Mouse (Mus musculus): ENCODE results near the gene Arap1.

Gene Arap1

DNA sequence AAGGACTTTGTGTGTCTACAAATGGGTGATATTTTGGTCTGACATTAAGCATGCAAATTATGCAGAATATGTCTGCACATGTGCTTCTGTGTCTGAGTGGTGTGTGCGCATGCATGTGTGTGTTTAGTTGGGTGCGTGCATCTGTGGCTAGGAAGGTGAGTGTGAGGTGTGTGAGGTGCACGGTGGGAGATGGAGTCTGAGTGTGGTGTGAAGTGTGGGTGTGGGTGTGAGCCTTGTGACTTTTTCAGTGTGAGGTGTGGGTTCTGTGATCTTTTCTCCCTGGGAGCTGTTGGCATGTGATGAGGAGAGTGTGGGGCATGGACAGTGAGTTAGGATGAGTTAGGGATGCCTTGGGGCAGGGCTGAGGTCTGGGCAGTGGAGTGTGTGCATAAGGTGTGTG, 105.4 kb downstream of the Arap1 start:
- no peak for DNase-seq

DNA sequence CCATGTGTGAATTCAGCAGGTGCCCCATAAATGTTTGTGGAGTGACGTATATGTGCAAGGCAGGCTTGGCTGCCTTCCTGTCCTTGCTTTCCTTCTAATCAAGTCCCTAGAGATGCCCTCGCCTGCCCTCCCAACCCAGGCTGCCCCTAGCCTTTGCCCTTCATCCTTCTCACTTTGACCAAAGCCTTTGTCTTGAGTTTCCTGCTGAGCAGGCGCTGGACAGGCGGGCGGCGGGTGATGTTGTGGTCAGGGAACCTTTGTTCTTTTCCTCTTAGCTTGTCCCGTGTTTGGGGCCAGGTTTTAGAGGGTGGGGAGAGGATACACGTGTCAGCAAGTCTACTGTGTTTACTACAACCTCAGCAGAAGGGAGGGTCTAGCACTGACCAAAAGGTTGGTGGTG, 105.9 kb downstream of the Arap1 start:
- DNase-seq: no peak

DNA sequence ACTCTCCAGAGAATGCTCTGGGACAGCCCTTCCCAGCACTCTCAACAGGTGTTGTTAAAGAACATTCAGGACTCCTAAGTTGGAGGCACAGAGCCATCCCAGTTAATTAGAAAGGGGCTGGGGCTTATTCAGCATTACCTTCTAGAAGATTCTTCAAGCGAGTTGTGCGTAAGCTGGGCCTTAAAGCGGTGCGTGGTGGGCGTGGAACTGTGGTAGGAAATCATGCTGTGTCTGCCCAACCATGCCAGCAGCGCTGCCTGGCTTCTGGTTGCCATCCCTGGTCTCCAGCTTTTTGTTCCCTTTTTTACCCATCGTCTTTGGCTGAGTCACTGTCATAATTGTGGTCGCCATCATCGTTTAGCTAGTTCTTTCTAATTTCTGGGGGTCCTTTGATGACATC, 106.6 kb downstream of the Arap1 start:
- DNase-seq: no peak

DNA sequence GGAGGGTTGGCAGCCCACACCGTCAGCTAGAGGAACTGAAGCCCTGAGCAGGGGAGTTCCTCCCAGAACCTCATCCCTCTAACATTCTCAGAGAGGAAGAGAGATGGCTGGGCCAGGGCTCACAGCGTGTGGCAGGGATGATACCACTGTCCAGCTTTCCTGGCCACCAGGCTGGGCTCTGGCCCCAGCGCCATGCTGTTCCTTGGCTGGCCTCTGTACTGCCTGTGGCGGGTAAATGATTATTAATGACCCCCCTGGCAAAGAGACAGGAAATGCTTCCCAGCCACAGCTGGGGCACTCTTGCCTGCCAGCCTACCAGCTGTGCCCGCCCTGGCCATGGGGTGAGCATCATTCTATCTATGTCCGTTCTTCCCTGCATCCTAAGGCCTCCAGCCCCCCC, 107.3 kb downstream of the Arap1 start:
- DNase-seq: no peak

DNA sequence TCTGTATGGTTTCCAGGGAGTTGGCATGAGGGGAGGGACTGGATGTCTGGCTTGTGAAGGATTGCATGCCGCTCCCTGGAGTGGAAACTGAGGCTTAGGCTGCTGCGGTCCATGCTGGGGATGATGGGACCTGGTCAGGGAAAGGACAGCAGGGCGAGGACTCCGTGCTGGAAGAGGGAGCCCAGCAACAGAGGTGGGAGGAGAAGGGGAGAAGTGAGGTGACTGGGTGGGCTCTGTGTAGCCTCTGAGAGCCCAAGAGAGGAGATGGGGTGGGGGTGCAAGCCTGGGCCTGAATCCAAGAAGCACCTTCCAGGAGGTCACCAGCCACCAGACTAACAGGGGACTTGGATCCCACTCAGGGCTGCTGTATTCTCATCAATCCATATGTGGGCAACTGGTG, 108.5 kb downstream of the Arap1 start:
- DNase-seq: no peak

DNA sequence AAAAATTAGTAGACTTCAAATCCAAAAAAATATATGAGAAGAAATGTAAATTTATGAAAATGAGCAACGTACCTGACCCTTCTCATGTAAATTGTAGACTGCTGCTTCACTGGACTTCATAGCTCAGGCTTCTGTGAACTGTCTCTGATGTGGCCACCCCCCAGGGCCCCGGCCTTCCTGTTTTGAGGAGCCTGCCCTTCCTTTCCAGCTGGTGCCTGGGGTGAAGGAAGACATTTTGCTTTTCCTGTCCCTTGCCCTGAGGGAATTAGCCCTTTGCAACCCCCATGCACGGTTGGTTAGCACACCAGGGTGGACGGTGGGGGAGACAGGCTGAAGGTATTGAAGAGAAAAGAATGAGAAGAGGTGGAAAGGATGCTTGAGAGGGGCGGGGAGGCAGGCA, 108.9 kb downstream of the Arap1 start:
- peak in 1 of 2 experiments; percentile 38 for DNase-seq

DNA sequence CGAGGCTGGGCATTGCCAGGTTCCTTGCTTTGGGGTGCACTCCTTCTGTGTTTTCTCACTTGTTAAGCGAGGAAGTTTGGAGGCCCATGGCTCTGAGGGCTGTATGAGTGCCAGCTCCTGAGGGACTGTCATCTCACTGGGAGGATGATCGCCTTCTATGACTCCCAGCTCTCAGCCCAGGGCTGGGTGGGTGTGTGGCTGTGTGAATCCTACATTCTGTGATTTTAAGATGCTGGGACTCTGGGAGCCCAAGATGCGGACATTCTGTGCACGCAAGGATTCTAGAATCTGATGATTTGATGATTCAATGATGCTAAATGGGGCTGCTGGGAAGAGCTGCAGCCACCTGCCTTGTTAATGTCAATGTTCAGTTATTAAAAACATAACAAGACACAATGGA, 109.4 kb downstream of the Arap1 start:
- DNase-seq: no peak

DNA sequence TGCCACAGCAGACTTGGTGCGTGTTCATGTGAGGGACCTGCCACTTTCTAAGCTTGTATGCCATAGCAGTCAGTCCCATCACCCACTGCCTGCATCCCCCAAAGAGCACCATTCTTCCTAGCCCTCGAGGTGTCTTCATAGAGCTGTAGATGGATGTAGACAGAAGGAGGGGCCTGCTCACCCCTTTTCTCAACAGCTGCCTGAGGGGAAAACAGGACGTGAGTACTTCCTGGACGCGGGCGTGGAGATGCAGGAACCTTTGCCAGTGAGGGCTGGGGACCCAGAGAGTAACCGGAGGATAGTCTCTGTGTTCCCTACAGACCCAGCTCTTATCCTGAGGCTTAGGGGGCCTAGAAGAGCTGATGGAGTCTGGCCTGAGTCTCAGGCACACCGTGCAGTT, 109.9 kb downstream of the Arap1 start:
- DNase-seq: no peak

DNA sequence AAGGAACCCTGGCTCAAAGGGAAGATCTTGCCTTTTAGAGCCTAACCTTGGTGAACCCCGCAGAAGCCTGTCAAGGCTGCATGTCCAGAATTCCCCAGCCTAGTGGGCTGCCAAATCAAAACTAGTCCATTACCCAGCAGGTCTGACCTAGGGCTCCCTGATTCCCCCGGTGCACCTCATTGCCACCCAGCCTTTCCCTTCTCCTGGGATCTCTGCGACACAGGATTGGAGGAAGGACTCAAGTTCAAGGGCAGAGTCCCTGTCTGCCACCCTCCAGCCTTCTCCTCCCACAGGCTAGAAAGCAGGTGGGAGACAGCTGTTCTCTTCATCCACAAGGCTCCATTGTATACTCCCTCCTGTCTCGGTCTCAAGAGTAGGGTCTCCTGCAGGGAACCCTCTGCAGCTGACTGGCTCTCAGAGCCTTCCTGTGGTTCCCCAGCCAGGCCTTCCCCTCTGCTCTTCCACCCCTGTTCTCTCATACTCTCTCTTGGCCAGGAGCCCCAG, 110.5 kb downstream of the Arap1 start:
- DNase-seq: no peak

DNA sequence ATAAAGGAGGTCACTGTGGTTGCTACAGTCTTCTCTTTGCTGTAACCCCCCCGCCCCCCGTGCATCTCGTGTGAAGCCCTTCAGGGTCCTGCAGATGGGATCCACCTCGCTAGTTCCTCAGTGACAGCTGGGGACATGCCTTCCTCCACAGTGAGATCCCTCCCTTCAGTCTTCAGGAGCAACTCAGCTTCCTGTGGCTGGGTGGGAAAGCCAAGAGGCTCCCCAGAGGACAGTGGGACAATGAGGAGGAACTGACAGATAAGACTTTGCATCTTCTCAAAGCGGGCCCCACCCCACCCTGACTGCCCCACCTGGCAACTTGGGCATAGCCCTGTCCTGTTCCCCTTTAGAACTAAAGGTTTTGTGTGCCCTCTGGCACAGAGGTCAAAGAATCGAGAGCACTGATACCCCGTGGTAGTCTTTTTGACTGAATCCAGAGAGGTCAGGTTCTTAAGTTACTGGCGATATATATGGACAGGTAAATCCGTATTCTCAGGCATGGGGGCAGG, 111.5 kb downstream of the Arap1 start:
- no peak for DNase-seq

DNA sequence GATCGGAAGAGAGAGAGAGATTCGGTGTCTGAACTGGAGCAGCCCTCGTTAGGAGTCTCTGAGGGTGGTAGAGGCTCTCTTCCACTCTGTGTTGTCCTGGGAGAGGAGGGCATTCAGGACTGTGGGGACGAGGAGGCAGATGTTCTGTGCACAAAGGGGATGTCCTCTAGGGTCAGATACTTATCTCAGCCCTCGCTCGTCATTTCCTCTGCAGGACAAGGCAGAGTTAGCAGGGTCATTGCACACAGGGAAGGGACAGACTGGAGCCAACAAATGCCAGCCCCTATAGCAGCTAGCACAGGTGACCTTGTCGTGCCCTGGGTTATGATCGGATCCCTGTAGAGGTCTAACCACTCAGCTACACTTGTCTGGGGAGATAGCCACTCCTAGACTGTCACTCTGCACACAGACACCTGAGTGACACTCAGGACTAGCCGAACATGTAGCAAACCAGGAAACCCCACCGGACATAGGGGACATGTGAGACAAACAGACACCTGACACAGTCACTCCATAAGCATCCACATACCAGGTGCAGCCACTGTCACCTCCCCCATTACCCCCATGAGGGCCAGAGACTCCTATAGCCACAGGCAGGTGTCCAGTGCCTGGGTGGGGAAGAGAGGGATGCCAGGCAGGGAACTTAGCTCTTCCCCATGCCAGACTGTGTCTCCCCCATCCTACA, 112.2 kb downstream of the Arap1 start:
- DNase-seq: no peak

DNA sequence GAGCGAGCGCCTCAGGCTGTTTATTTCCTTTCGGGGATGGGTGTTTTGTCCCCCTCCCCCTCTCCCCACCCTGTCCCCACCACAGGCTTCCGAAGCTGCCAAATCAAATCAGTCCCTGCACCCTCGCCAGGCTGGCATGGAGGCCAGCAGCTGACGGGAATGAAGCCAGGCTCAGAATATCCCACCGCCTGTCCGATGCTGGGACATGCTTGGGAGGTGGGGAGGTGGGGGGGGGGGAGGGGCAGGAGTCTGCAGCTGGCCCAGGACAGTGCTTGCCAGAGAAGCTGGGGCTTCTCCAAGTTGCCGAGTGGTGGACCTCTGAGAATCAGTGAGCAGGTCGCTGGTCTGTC, 112.7 kb downstream of the Arap1 start:
- no peak for DNase-seq

DNA sequence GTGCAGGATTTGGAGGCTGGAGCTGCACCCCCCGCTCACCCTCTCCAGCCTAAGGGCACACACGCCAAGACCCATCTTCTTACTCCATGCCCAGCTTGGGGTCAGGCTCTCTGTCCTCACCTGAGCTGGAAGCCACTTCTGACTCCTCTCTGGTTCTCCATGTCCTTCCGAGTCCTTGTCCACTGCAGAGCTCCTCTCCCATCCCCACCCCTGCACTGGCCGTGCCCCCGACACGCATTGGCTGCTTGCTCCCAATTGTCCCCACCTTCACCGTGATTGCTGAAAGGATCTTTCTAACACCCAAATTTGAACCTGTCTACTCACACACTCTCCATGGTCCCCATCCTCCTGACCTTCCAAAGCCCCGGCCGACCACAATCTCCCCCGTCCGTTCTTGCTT, 113.7 kb downstream of the Arap1 start:
- no peak for DNase-seq

Data from spleen, adult 18-20 months (tissue).